Mouse (Mus musculus): ENCODE results near the gene Spock1. TPM values are rescaled to one million over a fixed set of nuclear protein-coding genes. Genes with fewer than 3 reads are reported as not detected.

Spock1 gene
- 0.40 and 0.77 TPM in 2 replicates for polyA plus RNA-seq (2015; fragmentation: Nextera tagmentation; extraction: Ambion mirVana)

DNA sequence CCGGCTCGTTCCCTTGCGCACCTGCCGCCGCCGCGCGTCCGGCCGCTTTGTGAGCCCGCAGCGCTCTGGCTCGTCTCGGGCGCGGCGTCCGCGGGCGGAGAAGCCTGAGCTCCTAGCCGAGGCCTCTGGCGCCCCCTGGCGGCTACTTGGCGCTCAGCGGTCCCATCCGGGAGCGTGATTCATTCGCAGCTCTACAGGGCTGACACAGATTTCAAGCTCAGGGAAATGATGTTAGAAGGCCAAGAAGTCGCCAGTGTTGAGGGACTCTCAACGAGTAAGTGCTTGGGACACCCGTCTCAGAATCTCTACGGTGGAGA lies at the start of gene Spock1:
TSS of gene Spock1 (minus strand) at position 67 of the 317 bp plus-strand sequence.
- peaks cover 12% of the 10 kb centered on the region for H3K4me1 ChIP-seq (ENCODE audit: control insufficient read depth, insufficient read depth, low read length)
- H3K4me2 ChIP-seq (ENCODE audit: low read depth, low read length): peak within 1 kb of the TSS; percentile 73
- H3K9me3 ChIP-seq (replicated peaks; ENCODE audit: control insufficient read depth, low read length): 0 out of 2 replicates have a peak, but pooled peaks cover 3% of the 10 kb centered on the region
- peaks cover 27% of the 10 kb centered on the region for H3K27me3 ChIP-seq (ENCODE audit: control insufficient read depth, insufficient read depth, low read length)
- H3K9ac ChIP-seq (ENCODE audit: low read length): 0 out of 2 replicates have a peak within 1 kb of the TSS, but pooled peaks have one; percentile 33
- 0 out of 2 replicates have a peak, but pooled peaks have one; percentile 54 for ATAC-seq (replicated peaks; ENCODE audit: extremely low read depth, insufficient read depth, low FRiP score)
- WGBS: 1% methylated on average over 32 of the region's 32 CpGs
- H3K27ac ChIP-seq (ENCODE audit: low read length): no peak within 1 kb of the TSS
- H3K36me3 ChIP-seq (ENCODE audit: control insufficient read depth, insufficient read depth): no peaks in the 10 kb centered on the region
- peak within 1 kb of the TSS; percentile 50 for H3K4me3 ChIP-seq (ENCODE audit: low read length)

DNA sequence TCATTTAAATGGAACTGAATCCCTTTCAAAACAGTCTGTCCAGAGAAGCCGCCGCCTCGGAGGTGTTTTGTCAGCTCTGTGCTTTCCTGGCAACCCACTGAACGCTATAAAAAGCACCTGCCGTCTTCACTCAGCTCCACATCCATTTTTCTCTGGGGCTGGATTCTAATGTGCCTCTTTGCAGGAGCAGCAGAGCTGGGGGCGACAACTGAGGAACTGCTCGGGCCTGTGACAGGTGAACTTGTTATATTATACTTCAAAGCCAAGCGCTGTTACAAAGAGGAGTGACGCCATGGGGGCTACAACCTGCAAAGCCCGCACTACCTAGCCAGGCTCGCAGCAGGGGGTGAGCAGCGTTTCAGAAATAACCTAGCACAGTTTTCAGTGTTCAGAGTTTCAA lies 42.0 kb upstream of the Spock1 start:
- Histone ChIP-seq H3K4me2 (ENCODE audit: low read depth, low read length) (no peak overlapping the region), H3K4me3 (ENCODE audit: low read length) (no peak overlapping the region), H3K9me3 (replicated peaks; ENCODE audit: control insufficient read depth, low read length) (no peaks in the 10 kb centered on the region), H3K4me1 (ENCODE audit: control insufficient read depth, insufficient read depth, low read length) (no peaks in the 10 kb centered on the region), H3K36me3 (ENCODE audit: control insufficient read depth, insufficient read depth) (no peaks in the 10 kb centered on the region), H3K27me3 (ENCODE audit: control insufficient read depth, insufficient read depth, low read length) (no peaks in the 10 kb centered on the region), H3K9ac (ENCODE audit: low read length) (no peak overlapping the region), H3K27ac (ENCODE audit: low read length) (no peak overlapping the region)
- 68% methylated on average over 12 of the region's 12 CpGs for WGBS
- no peak for ATAC-seq (replicated peaks; ENCODE audit: extremely low read depth, insufficient read depth, low FRiP score)

DNA sequence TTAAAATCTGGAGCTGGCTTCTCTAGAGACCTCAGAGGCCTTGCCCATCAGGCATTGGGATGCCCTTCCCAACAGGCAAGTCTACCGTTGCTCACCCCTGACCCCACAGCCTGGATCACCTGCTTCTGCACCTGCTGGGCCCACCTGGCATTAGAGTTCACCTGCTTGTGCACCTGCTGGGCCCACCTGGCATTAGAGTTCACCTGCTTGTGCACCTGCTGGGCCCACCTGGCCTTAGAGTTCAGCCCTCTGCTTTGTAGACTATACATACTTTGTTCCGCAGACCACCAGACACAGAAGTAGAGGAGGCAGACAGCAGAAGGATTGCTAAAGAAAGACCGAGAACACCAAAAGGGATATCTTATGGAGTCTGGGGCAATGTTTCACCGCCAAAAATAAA lies 41.4 kb upstream of the Spock1 start:
- Histone ChIP-seq H3K27me3 (ENCODE audit: control insufficient read depth, insufficient read depth, low read length) (no peaks in the 10 kb centered on the region), H3K9ac (ENCODE audit: low read length) (no peak overlapping the region), H3K9me3 (replicated peaks; ENCODE audit: control insufficient read depth, low read length) (no peaks in the 10 kb centered on the region), H3K36me3 (ENCODE audit: control insufficient read depth, insufficient read depth) (no peaks in the 10 kb centered on the region), H3K4me3 (ENCODE audit: low read length) (no peak overlapping the region), H3K4me1 (ENCODE audit: control insufficient read depth, insufficient read depth, low read length) (no peaks in the 10 kb centered on the region), H3K4me2 (ENCODE audit: low read depth, low read length) (no peak overlapping the region), H3K27ac (ENCODE audit: low read length) (no peak overlapping the region)
- no peak for ATAC-seq (replicated peaks; ENCODE audit: extremely low read depth, insufficient read depth, low FRiP score)
- WGBS: 85% methylated on average over 4 of the region's 4 CpGs

DNA sequence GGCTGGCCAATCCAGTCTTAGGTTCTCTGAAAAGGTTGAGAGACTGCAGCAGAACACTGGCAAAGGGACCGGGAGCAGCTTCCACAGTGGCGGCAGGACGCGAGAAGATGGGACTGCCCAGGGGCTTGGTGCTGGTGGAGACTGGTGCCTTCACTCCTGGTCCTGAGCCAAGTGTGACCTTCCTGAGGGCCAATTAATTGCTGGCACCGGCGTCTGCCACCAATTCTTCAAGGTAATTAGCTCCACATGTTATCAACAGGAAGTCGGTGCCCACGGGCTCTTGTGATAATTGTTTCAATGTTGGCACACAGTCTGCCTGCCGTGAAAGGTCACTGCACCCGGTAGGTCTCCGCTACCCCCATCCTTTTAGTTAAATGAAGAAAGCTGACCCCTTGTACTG lies 37.1 kb upstream of the Spock1 start:
- ATAC-seq (replicated peaks; ENCODE audit: extremely low read depth, insufficient read depth, low FRiP score): no peak
- Histone ChIP-seq H3K36me3 (ENCODE audit: control insufficient read depth, insufficient read depth) (no peaks in the 10 kb centered on the region), H3K4me1 (ENCODE audit: control insufficient read depth, insufficient read depth, low read length) (no peaks in the 10 kb centered on the region), H3K4me2 (ENCODE audit: low read depth, low read length) (no peak overlapping the region), H3K27ac (ENCODE audit: low read length) (no peak overlapping the region), H3K4me3 (ENCODE audit: low read length) (no peak overlapping the region), H3K9me3 (replicated peaks; ENCODE audit: control insufficient read depth, low read length) (no peaks in the 10 kb centered on the region), H3K27me3 (ENCODE audit: control insufficient read depth, insufficient read depth, low read length) (no peaks in the 10 kb centered on the region), H3K9ac (ENCODE audit: low read length) (no peak overlapping the region)
- 58% methylated on average over 11 of the region's 11 CpGs for WGBS

DNA sequence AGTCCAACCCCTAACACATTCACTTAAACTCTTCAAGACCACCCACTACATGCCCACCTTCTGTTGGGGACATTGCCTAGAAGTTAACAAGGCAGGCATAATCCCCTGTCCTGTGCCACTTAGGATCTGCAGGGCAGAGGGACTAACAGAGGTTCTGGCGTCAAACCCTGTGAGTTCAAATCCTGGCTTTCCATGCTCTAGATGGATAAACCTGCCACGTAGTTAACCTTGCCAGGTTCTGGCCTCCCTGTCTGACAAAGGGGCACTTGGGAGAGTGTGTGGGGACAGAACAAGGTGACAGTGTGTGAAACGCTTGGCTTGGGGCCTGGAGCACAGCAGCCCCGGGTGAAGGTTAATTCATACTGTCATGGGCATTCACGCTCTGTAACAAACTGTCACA lies 36.3 kb upstream of the Spock1 start:
- no peak overlapping the region for H3K27ac ChIP-seq (ENCODE audit: low read length)

DNA sequence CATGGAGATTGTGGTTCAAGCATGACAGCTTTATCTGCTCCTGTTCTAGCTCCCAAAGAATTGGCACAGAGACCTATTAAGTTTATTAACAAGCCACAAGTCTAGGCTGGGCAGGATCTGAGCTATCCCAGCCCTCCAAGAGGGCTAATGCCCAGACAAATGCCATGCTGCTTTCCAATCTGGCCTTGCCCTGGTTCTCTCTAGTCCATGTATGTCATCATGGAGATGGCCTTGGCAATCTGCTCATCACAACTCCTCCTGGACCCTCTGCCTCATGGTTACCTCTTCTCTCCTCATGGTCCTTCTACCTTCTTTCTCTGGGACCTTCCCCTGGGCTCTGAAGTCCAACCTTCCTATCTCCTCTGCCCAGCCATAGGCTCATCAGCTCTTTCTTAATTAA lies 35.8 kb upstream of the Spock1 start:
- no peak for ATAC-seq (replicated peaks; ENCODE audit: extremely low read depth, insufficient read depth, low FRiP score)
- Histone ChIP-seq H3K27ac (ENCODE audit: low read length) (no peak overlapping the region), H3K4me3 (ENCODE audit: low read length) (no peak overlapping the region), H3K9me3 (replicated peaks; ENCODE audit: control insufficient read depth, low read length) (no peaks in the 10 kb centered on the region), H3K27me3 (ENCODE audit: control insufficient read depth, insufficient read depth, low read length) (no peaks in the 10 kb centered on the region), H3K4me1 (ENCODE audit: control insufficient read depth, insufficient read depth, low read length) (no peaks in the 10 kb centered on the region), H3K4me2 (ENCODE audit: low read depth, low read length) (no peak overlapping the region), H3K9ac (ENCODE audit: low read length) (no peak overlapping the region), H3K36me3 (ENCODE audit: control insufficient read depth, insufficient read depth) (no peaks in the 10 kb centered on the region)

More for the DNA sequence above, 36.3 kb upstream of the Spock1 start:
- Histone ChIP-seq H3K9ac (ENCODE audit: low read length) (no peak overlapping the region), H3K9me3 (replicated peaks; ENCODE audit: control insufficient read depth, low read length) (no peaks in the 10 kb centered on the region), H3K4me2 (ENCODE audit: low read depth, low read length) (no peak overlapping the region), H3K27me3 (ENCODE audit: control insufficient read depth, insufficient read depth, low read length) (no peaks in the 10 kb centered on the region), H3K4me1 (ENCODE audit: control insufficient read depth, insufficient read depth, low read length) (no peaks in the 10 kb centered on the region), H3K36me3 (ENCODE audit: control insufficient read depth, insufficient read depth) (no peaks in the 10 kb centered on the region), H3K4me3 (ENCODE audit: low read length) (no peak overlapping the region)
- 66% methylated on average over 5 of the region's 5 CpGs for WGBS
- ATAC-seq (replicated peaks; ENCODE audit: extremely low read depth, insufficient read depth, low FRiP score): no peak

DNA sequence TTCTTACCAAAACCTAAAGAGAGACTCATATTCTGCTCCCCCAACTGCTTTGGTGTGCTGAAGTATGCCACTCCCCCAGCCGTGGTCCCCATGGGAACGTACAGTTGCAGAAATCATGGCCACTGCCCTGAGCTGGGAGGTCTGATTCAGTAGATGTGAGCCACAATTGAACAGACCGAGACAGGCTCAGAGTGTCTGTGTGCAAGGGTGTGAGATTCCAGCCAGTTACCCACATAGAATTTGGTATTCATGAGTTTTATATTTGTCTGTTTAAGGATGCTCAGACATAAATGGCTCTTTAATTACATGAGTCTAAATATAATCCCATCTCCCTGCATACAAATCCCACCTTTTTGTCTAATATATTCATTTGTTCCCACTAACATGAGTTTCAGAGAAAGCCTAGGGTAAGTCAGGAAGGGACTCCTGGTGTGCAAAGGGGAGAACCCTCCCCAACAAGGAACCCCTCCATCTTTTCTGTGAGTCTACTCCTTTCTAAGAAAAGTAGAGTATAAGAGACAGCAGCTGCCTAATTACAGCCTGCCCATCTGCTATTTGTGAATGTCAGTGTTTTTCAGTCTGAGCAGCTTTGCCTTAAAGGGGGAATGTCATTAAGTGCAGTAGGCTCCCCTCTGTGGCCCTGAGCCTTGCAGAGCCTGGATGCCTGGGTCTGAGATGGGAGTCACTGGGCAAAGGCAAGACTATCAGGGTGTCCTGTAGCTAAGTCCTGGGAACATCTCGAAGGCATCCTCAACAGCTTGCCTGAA lies 29.5 kb upstream of the Spock1 start:
- ATAC-seq (replicated peaks; ENCODE audit: extremely low read depth, insufficient read depth, low FRiP score): no peak
- 58% methylated on average over 4 of the region's 4 CpGs for WGBS

DNA sequence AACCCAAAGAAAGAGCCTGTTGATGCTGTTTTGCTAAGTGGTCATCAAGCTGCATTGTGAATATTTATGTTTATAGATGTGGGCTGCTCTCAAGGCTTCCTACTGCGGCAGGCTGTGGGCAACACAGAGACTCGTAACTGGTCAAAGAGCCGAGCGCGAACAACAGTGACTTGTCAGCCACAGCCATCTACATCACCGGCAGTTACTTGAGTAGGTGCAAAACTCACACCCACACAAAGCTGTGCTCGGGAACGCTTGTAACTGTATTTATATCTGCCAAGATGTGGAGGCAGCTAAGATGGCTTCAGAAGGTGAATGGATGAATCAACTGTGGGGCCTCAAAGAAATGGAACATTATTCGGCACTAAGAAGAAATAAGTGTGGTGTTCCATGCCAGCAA lies 23.9 kb upstream of the Spock1 start:
- H3K9me3 ChIP-seq (replicated peaks; ENCODE audit: control insufficient read depth, low read length): peaks cover 3% of the 10 kb centered on the region; the same call in 1 of the 2 replicates
- no peak overlapping the region for H3K4me2 ChIP-seq (ENCODE audit: low read depth, low read length)
- 88% methylated on average over 9 of the region's 9 CpGs for WGBS
- no peak overlapping the region for H3K4me3 ChIP-seq (ENCODE audit: low read length)
- ATAC-seq (replicated peaks; ENCODE audit: extremely low read depth, insufficient read depth, low FRiP score): no peak
- H3K36me3 ChIP-seq (ENCODE audit: control insufficient read depth, insufficient read depth): no peaks in the 10 kb centered on the region
- H3K27ac ChIP-seq (ENCODE audit: low read length): no peak overlapping the region
- H3K27me3 ChIP-seq (ENCODE audit: control insufficient read depth, insufficient read depth, low read length): no peaks in the 10 kb centered on the region
- H3K9ac ChIP-seq (ENCODE audit: low read length): no peak overlapping the region
- no peaks in the 10 kb centered on the region for H3K4me1 ChIP-seq (ENCODE audit: control insufficient read depth, insufficient read depth, low read length)

More for the DNA sequence above, 29.5 kb upstream of the Spock1 start:
- H3K4me1 ChIP-seq (ENCODE audit: control insufficient read depth, insufficient read depth, low read length): no peaks in the 10 kb centered on the region
- no peak overlapping the region for H3K9ac ChIP-seq (ENCODE audit: low read length)
- H3K4me2 ChIP-seq (ENCODE audit: low read depth, low read length): no peak overlapping the region
- H3K27ac ChIP-seq (ENCODE audit: low read length): no peak overlapping the region
- H3K36me3 ChIP-seq (ENCODE audit: control insufficient read depth, insufficient read depth): no peaks in the 10 kb centered on the region
- peaks cover 3% of the 10 kb centered on the region; the same call in 1 of the 2 replicates for H3K9me3 ChIP-seq (replicated peaks; ENCODE audit: control insufficient read depth, low read length)
- no peak overlapping the region for H3K4me3 ChIP-seq (ENCODE audit: low read length)
- no peaks in the 10 kb centered on the region for H3K27me3 ChIP-seq (ENCODE audit: control insufficient read depth, insufficient read depth, low read length)

DNA sequence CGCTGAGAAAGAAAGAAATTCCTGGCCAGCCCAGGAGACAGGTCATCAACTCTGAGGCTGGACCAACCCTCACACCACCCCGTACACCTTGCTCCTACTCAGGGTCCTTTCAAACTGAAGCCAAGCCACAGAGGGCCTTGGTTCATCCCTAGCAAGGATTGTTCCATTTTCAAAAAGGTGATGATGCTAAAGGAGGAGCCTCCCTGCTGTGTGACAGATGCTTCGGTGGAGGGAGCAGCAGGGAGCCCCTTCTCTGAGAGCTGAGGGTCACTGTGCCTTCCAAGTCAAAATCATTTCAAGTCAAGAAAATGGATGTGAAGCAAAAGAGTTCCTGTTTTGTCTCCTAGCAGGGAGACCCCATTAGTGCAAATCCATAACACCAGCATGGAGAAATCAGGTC lies 23.2 kb upstream of the Spock1 start:
- no peak for ATAC-seq (replicated peaks; ENCODE audit: extremely low read depth, insufficient read depth, low FRiP score)
- no peak overlapping the region for H3K27ac ChIP-seq (ENCODE audit: low read length)
- no peak overlapping the region for H3K4me2 ChIP-seq (ENCODE audit: low read depth, low read length)
- H3K9ac ChIP-seq (ENCODE audit: low read length): no peak overlapping the region
- no peaks in the 10 kb centered on the region for H3K27me3 ChIP-seq (ENCODE audit: control insufficient read depth, insufficient read depth, low read length)
- no peaks in the 10 kb centered on the region for H3K4me1 ChIP-seq (ENCODE audit: control insufficient read depth, insufficient read depth, low read length)
- H3K4me3 ChIP-seq (ENCODE audit: low read length): no peak overlapping the region
- peaks cover 2% of the 10 kb centered on the region; the same call in 1 of the 2 replicates for H3K9me3 ChIP-seq (replicated peaks; ENCODE audit: control insufficient read depth, low read length)
- H3K36me3 ChIP-seq (ENCODE audit: control insufficient read depth, insufficient read depth): no peaks in the 10 kb centered on the region
- 69% methylated on average over 3 of the region's 3 CpGs for WGBS
